Mouse (Mus musculus) neural tube, embryonic 15.5 days (tissue): ENCODE results near the gene Oxct2a. TPM values are rescaled to one million over a fixed set of nuclear protein-coding genes. Genes with fewer than 3 reads are reported as not detected.
"Not testable (repeated sequence)": the region's sequence is repeated elsewhere in the genome, so short reads cannot be mapped to it uniquely, and the experiment has no call there.

Experiments
- ATAC-seq: fragments of 200-750 bp; cut with Nextera tagmentation; 2 replicates; pipeline ENCODE4 v1.8.0; 2017; ENCODE audit warnings: mild to moderate bottlenecking, moderate TSS enrichment, moderate library complexity; ENCODE audit not compliant: low FRiP score
- H3K27ac ChIP-seq: fragments of 300-500 bp; sonication (generic); replicated peaks from 2 replicates; pipeline ENCODE4 v1.5.1; 2015; ENCODE audit warnings: mild to moderate bottlenecking, inconsistent platforms
- H3K27me3 ChIP-seq: fragments of 300-500 bp; sonication (generic); replicated peaks from 2 replicates; pipeline ENCODE4 v1.6.1; 2015; ENCODE audit warnings: inconsistent platforms
- H3K36me3 ChIP-seq: fragments of 300-500 bp; sonication (generic); 2 replicates; pipeline ENCODE4 v1.6.1; 2015; ENCODE audit warnings: inconsistent platforms
- H3K4me1 ChIP-seq: fragments of 300-500 bp; sonication (generic); 2 replicates; pipeline ENCODE4 v1.6.1; 2015; ENCODE audit warnings: inconsistent platforms
- H3K4me2 ChIP-seq: fragments of 300-500 bp; sonication (generic); 2 replicates; pipeline ENCODE4 v1.6.1; 2015; ENCODE audit warnings: inconsistent platforms, mild to moderate bottlenecking, moderate library complexity
- H3K4me3 ChIP-seq: fragments of 300-500 bp; sonication (generic); replicated peaks from 2 replicates; pipeline ENCODE4 v1.5.1; 2015; ENCODE audit warnings: mild to moderate bottlenecking, inconsistent platforms
- H3K9ac ChIP-seq: fragments of 300-500 bp; sonication (generic); replicated peaks from 2 replicates; pipeline ENCODE4 v1.6.1; 2015; ENCODE audit warnings: mild to moderate bottlenecking, inconsistent platforms
- H3K9me3 ChIP-seq: fragments of 300-500 bp; sonication (generic); replicated peaks from 2 replicates; pipeline ENCODE4 v1.6.1; 2016; ENCODE audit warnings: inconsistent platforms
- WGBS: fragments of 180-500 bp; shearing (Covaris S2); methylation state at CpG from one replicate; pipeline ENCODE4 v1.1.7; 2015; ENCODE audit warnings: mixed read lengths; 5-methylcytosine and 5-hydroxymethylcytosine counted together
- polyA plus RNA-seq: library from polyadenylated mRNA; unstranded; fragments of >200 nt; fragmentation: Nextera tagmentation; extraction: Ambion mirVana; gene quantifications from 2 replicates; pipeline ENCODE4 v1.2.1, GENCODE M21; 2015

Oxct2a gene
- polyA plus RNA-seq, 1 experiment from 2014 or later, result 0.14 TPM

- ATAC-seq, result no peak
- H3K4me1 ChIP-seq, result no peaks in the 10 kb centered on the region
- no peaks in the 10 kb centered on the region for H3K27me3 ChIP-seq
- no peaks in the 10 kb centered on the region for H3K9me3 ChIP-seq
- H3K27ac ChIP-seq, result no peak overlapping the region
- WGBS, result 87% methylated on average over 7 of the region's 7 CpGs
- H3K4me3 ChIP-seq, result no peak overlapping the region
- no peaks in the 10 kb centered on the region for H3K36me3 ChIP-seq
- H3K9ac ChIP-seq, result no peak overlapping the region
- no peak overlapping the region for H3K4me2 ChIP-seq
Measured at GRCm38 (mm10) chr4:123311845-123312244, 11.6 kb downstream of the Oxct2a start.

- Histone ChIP-seq H3K4me3 (no peak overlapping the region), H3K4me2 (no peak overlapping the region), H3K9me3 (no peaks in the 10 kb centered on the region), H3K9ac (no peak overlapping the region), H3K27me3 (no peaks in the 10 kb centered on the region), H3K27ac (no peak overlapping the region), H3K36me3 (peaks cover 10% of the 10 kb centered on the region), H3K4me1 (no peaks in the 10 kb centered on the region)
- WGBS, result 69% methylated on average over 3 of the region's 3 CpGs
- ATAC-seq, result no peak
Measured at GRCm38 (mm10) chr4:123308292-123308691, 15.1 kb downstream of the Oxct2a start.

DNA sequence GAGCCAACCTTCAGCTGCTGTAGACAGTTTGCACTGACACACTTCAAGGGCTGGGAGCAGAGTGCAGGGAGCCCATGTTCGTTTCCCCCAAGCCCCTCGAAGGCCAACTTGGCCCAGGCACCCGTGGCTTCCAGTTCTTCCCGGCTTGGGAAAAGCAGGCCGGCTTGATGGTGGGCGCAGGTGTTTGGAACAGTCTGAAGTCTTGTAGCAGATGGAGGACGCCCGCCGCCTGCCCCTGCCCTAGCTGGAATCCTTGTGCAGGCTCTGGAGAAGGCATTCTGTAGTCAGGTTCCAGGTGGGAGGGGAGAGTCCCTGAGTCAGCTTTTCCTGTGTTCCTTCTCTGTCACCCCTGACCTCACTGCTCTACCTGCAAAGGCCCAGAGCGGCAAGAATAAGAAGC is 16.4 kb downstream of the Oxct2a start:
- no peak overlapping the region for H3K4me3 ChIP-seq
- H3K36me3 ChIP-seq, result peaks cover 23% of the 10 kb centered on the region
- no peak overlapping the region for H3K9ac ChIP-seq
- no peak for ATAC-seq
- H3K27me3 ChIP-seq, result no peaks in the 10 kb centered on the region
- no peaks in the 10 kb centered on the region for H3K9me3 ChIP-seq
- H3K4me2 ChIP-seq, result no peak overlapping the region
- H3K4me1 ChIP-seq, result no peaks in the 10 kb centered on the region
- WGBS, result 92% methylated on average over 10 of the region's 10 CpGs
- H3K27ac ChIP-seq, result no peak overlapping the region

DNA sequence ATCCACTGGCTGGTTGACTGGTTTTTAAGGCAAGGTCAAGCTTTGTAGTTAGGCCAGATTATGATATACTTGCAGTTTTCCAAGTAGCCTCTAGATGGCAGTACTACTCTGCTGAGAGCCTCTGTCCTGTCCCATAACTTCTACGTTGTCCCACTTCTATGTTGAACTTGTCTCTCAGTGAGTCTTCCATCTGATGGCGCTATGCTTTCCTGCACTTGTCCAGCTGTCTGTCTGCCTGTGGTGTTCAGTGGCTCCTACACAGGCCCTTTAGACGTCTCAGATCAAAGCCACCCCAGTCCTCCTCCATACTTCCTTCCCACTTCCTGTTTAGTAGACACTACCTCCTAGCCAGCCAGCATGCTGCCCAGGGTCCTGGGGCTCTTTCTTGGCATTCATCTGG is 17.6 kb downstream of the Oxct2a start:
- H3K27ac ChIP-seq, result no peak overlapping the region
- no peak overlapping the region for H3K9ac ChIP-seq
- 29% methylated on average over 3 of the region's 3 CpGs for WGBS
- no peaks in the 10 kb centered on the region for H3K27me3 ChIP-seq
- no peaks in the 10 kb centered on the region for H3K4me1 ChIP-seq
- no peak overlapping the region for H3K4me3 ChIP-seq
- peaks cover 26% of the 10 kb centered on the region for H3K36me3 ChIP-seq
- no peak overlapping the region for H3K4me2 ChIP-seq
- no peaks in the 10 kb centered on the region for H3K9me3 ChIP-seq
- no peak for ATAC-seq

GRCm38 (mm10) chr4:123298980-123299670 is 24.3 kb downstream of the Oxct2a start:
- no peaks in the 10 kb centered on the region for H3K9me3 ChIP-seq
- H3K4me2 ChIP-seq, result no peak overlapping the region
- 90% methylated on average over 11 of the region's 11 CpGs for WGBS
- H3K9ac ChIP-seq, result no peak overlapping the region
- no peaks in the 10 kb centered on the region for H3K4me1 ChIP-seq
- no peaks in the 10 kb centered on the region for H3K27me3 ChIP-seq
- ATAC-seq, result no peak
- no peak overlapping the region for H3K27ac ChIP-seq
- H3K36me3 ChIP-seq, result peaks cover 80% of the 10 kb centered on the region
- H3K4me3 ChIP-seq, result no peak overlapping the region

DNA sequence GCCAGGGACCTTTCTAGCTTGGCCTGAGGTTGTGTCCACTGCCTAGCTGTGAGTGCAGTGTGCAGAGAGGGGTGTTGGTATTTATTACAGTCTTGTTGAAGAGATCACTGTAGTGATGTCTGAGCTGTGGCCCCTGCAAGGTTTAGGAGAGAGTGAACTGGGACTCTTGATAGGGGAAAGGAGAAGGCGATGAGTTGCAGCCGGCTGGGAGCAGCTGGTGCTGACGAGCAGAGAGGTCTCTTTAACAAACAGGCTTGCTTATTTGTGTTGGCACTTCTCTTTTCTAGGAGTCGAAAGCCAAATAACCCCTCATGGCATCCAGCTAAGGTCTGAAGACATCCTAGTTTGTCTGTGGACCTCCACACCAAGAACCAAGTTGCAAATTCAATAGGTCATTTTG is 25.2 kb downstream of the Oxct2a start:
- WGBS, result 88% methylated on average over 4 of the region's 4 CpGs
- peaks cover 78% of the 10 kb centered on the region for H3K36me3 ChIP-seq

GRCm38 (mm10) chr4:123297195-123297960 is 26.1 kb downstream of the Oxct2a start:
- 93% methylated on average over 22 of the region's 22 CpGs for WGBS
- H3K9me3 ChIP-seq, result no peaks in the 10 kb centered on the region
- H3K4me3 ChIP-seq, result no peak overlapping the region
- H3K27me3 ChIP-seq, result no peaks in the 10 kb centered on the region
- H3K4me2 ChIP-seq, result no peak overlapping the region
- no peak overlapping the region for H3K9ac ChIP-seq
- no peak overlapping the region for H3K27ac ChIP-seq
- ATAC-seq, result no peak
- peaks cover 78% of the 10 kb centered on the region for H3K36me3 ChIP-seq
- H3K4me1 ChIP-seq, result no peaks in the 10 kb centered on the region

More for the DNA sequence above, 25.2 kb downstream of the Oxct2a start:
- no peak overlapping the region for H3K4me3 ChIP-seq
- no peak overlapping the region for H3K4me2 ChIP-seq
- no peaks in the 10 kb centered on the region for H3K27me3 ChIP-seq
- no peak overlapping the region for H3K9ac ChIP-seq
- H3K9me3 ChIP-seq, result no peaks in the 10 kb centered on the region
- H3K27ac ChIP-seq, result no peak overlapping the region
- H3K4me1 ChIP-seq, result no peaks in the 10 kb centered on the region
- no peak for ATAC-seq

DNA sequence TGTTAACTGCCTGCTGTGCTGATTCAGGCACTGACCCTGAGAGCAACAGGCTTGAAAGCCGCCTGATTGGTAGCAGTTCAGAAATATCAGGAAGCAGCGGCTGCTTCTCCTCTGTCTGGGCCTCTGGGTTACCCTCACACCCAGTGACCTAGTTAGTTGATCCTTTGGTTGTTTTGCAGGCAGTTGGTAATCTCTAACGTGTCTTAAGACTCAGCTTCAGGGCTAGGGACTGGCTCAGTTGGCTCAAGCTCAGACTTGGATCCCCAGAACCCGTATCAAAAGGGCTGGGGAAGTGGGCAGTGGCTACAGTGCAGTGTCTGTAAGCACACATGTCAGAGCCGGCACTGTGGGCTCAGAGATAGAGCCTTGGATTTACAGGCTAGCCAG is 27.3 kb downstream of the Oxct2a start:
- H3K9ac ChIP-seq, result no peak overlapping the region
- H3K27me3 ChIP-seq, result no peaks in the 10 kb centered on the region
- H3K4me3 ChIP-seq, result no peak overlapping the region
- ATAC-seq, result no peak
- 96% methylated on average over 5 of the region's 5 CpGs for WGBS
- H3K9me3 ChIP-seq, result no peaks in the 10 kb centered on the region
- peaks cover 83% of the 10 kb centered on the region for H3K36me3 ChIP-seq
- H3K4me1 ChIP-seq, result no peaks in the 10 kb centered on the region
- H3K27ac ChIP-seq, result no peak overlapping the region
- H3K4me2 ChIP-seq, result no peak overlapping the region

DNA sequence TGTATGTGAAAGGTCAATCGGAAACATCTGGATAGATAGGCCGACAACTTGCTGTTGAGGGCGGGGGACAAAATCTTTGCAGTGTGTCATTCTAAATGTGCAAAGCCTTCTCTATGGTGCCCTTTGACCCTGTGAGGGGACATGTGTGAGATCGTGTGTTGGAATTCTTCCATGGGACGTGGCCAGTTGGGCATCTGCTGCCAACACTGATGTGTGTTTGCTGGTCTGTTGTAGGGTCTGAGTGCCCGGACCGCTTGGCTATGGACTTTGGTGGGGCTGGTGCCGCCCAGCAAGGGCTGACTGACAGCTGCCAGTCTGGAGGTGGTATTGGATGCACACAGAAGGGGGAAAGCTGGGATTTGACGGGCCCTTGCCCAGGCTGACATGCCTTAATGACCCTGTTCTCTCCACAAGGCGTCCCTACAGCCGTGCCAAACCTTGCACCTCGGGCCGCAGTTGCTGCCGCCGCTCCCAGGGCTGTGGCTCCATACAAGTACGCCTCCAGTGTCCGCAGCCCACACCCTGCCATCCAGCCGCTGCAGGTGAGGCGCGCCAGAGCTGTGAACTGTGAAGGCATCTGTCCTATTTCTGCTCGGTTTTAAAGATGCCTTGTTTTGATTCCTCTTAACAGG is 27.8 kb downstream of the Oxct2a start:
- Histone ChIP-seq H3K9ac (no peak overlapping the region), H3K27me3 (no peaks in the 10 kb centered on the region), H3K36me3 (peaks cover 88% of the 10 kb centered on the region), H3K4me1 (no peaks in the 10 kb centered on the region), H3K27ac (no peak overlapping the region), H3K4me2 (no peak overlapping the region), H3K9me3 (no peaks in the 10 kb centered on the region), H3K4me3 (no peak overlapping the region)
- ATAC-seq, result no peak
- 95% methylated on average over 21 of the region's 21 CpGs for WGBS

DNA sequence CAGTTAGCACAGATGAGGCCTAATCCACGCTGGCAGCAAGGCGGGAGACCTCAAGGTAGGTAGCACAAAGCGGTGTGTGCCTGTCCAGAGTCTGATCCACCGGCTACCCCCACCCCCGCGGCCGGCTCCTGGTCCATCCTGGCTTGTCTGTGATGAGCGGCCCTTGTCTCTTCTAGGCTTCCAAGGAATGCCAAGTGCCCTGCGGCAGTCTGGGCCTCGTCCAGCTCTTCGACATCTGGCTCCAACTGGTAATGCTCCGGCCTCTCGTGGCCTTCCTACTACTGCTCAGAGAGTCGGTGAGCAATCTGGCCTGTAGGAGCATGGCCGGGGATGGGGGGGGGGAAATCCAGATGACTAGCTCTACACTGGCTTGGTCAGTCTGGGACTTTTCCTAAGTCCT is 28.4 kb downstream of the Oxct2a start:
- H3K4me2 ChIP-seq, H3K27ac ChIP-seq, H3K9me3 ChIP-seq, H3K4me3 ChIP-seq, H3K27me3 ChIP-seq, H3K9ac ChIP-seq, H3K4me1 ChIP-seq, ATAC-seq: not testable (repeated sequence)
- 88% methylated on average over 15 of the region's 15 CpGs for WGBS
- peaks cover 85% of the 10 kb centered on the region for H3K36me3 ChIP-seq

DNA sequence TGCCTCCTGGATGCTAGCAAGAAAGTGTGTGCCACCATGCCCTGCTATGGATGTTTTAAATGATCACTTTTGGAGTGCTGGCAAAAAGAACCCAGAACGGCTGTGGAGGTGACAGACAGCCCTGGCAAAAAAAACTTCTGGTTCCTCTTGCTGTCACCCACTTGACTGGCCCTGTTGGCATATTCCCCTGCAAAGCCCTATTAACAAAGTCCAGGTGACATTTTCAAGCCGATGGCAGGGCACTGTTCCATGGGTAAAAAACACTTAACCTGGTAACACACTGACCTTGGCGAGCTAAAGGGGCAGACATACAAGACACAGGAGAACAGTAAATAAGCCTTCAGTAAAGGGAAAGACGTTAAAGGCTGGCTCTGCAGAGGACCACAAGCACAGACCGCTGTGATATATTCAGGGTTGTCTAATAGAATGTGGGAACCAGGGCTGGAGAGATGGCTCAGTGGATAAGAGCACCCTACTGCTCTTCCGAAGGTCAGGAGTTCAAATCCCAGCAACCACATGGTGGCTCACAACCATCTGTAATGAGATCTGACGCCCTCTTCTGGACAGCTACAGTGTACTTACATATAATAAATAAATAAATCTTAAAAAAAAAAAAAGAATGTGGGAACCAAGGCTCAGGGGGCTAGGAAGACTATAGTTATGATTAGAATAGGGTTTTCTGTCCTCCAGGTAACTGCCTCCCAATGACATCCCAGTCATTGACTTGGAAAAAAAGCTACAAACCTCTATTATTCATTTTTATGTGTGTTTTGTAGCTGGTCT is 29.6 kb downstream of the Oxct2a start:
- Histone ChIP-seq H3K36me3 (peaks cover 85% of the 10 kb centered on the region), H3K4me2 (no peak overlapping the region), H3K4me3 (no peak overlapping the region), H3K9me3 (no peaks in the 10 kb centered on the region), H3K9ac (no peak overlapping the region), H3K27me3 (no peaks in the 10 kb centered on the region), H3K27ac (no peak overlapping the region), H3K4me1 (no peaks in the 10 kb centered on the region)
- no peak for ATAC-seq
- 80% methylated on average over 7 of the region's 7 CpGs for WGBS
